Mouse (Mus musculus) left cerebral cortex, adult 9 months (tissue): ENCODE measurements around the gene Rpl37a.
A peak's percentile ranks its signal among the peaks of the same experiment; 100 is the strongest.

Experiments used
- DNase-seq, 2 experiments: peaks; one replicate each; pipeline ENCODE4 v3.0.0; 2022; ENCODE audit warnings: low spot score in 2 of 2

Rpl37a gene

DNA sequence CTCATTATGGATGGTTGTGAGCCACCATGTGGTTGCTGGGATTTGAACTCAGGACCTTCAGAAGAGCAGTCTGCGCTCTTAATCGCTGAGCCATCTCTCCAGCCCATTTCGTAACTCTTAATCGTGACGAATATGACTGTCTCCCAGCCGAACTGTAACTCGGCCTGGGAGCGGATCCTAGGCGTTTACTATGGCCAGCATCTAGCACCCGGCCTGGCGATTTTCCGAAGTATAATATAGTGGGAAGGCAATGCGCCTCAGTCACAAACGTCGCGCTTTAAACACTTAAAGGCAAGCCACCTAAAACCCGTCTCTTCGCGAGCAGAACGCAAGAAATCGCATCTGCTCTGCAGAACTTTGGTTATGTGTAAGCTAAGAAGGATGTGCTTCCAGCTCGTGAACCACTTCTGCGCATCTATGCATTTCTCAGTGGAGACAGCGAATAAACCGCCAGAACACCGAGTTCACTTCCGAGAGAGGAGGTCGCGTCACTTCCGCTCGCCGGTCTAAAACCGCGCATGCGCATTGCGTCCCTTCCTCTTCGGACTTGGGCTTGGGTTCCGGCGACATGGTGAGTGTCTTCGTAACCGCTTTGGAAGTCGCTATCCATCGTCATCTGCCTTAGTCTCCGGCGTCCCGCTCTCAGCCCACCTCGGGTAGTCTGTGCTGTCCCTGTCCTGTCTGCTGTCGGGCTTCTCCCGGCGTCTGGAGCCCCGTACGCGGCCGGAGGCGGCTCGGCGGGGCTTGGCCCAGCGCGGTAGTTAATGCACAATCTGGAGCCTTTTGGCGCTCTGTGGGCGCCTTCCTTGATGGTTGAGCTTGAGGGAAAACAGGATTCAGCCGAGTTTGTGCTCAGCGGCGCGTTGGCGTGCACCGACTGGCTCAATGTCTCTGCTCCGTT is at the start of gene Rpl37a:
TSS of gene Rpl37a (plus strand) at position 538 of the 901 bp plus-strand sequence.
- DNase-seq: peak; percentile 87 to 97

DNA sequence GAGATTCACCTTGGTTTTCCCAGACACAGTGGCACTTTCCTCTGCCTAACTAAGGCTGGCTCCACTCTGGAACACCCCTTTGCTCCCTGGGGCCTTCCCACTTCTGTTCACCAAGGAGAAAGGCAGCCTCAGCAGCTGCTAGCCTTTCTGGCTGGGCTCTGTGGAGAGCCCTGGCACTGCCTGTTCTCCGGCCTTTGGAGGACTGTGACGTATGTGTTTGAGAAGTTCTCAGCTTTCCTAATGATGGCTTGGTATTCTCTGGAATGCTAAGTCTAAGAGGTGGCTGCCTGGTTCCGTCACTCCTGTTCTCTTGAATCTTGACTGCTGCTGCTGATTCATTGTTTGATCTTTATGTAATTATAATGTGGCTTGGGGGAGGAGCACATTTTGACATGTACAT is 38.0 kb upstream of the Rpl37a start:
- no peak for DNase-seq

DNA sequence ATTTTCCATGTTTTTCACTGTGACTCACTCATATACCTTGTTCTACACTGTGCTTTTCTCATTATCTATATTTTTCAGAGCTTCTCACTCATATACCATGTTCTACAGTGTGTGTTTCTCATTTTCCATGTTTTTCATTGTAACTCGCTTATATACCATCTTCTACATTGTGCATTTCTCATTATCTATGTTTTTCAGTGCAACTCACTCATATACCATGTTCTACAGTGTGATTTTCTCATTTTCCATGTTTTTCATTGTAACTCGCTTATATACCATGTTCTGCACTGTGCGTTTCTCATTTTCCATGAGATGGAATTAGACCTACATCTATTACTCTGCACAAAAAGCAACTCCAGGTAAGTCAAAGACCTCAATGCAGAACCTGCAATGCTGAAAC is 14.8 kb upstream of the Rpl37a start:
- DNase-seq: no peak

DNA sequence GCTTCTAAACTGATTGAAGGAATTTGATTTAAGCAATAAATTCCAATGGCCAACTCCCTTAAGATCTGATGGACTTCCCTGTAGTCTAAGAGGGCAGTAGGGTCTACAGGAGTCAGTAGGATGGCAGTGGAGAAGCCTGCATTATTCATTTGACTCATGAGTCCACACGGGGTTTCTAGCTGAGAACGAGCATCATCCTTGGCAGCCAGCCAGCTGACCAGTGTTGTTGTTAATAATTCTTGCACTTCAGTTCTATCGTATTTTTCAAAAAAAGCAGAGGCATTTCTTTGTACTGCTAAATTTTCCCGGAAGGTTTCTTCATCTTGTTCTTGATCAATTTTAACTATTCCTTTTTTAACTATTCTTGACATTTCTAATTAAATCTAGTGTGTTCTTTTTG is 12.4 kb upstream of the Rpl37a start:
- DNase-seq: no peak

DNA sequence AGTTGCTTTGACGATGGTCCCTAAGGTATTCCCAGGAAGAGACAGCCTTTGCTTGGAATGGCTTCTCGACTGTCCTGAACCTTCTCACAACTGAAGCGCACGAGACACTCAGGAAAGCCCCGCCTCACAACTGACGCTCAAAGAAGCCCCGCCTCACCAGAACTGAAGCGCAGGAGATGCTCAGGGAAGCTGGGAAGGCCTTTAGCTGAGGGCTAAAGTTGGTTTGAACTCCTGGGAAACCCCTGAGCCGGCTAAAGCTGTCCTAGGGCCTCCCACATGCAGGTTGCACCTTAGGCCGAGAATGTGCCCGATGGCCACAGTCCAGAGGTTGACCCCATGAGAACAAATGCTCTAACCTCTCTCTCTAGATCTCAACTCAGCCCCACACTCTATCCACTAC is 10.6 kb upstream of the Rpl37a start, which contains the start of gene Ankar:
TSS of gene Ankar (minus strand) at position 101 of the 400 bp plus-strand sequence.
- no peak for DNase-seq

DNA sequence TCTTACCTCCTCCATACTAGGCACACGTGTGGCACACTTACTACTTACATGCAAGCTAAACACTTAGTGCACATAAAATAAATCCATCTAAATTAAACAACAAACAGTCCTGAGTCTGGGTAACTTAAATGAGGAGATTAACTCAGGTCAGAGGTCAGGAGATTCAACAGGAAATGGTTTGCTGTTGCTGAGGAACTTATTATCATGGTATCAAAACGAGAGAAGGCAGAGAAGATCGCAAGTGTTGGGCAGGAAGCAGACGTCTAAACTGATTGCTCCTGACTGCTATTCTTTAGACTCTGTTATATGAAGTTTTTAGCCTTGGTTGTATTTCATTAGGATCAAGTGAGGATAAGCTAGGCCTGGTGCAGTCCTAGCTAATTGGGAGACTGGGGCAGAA is 3.6 kb upstream of the Rpl37a start:
- no peak for DNase-seq

DNA sequence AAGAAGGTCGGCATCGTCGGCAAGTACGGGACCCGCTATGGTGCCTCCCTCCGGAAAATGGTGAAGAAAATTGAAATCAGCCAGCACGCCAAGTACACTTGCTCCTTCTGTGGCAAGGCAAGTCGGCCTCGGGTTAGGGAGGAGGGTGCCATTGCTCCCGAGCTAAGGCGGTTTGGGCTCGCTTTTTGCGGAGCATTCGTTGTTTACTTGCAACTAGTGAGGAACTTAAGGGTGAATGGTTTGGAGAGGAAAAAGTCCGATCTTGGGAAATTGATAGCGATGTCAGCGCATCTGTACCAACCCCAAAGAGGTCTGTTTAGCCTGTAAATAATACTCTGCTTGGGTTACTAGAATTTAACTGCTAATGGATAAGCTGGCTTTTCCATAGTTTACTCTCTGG is 594 bp downstream of the Rpl37a start:
- DNase-seq: no peak

DNA sequence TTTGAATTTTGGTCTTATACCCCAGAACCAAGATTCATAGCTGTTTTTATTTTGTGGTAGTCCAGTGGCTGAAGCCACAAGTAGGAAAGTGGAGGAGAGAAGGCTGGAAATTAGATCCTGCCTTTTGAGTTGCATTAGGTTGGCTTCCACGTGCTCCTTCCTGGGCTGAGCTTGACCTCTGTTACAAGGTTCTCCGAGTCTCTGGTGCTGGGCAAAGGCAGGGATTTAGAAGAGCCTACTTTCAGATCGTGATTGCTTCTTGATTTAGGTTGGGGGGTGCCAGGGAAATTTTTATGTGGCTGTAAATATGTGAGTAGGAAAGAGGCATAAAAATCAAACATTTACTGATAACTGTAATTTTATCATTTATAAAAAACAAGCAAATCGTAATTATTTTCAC is 3.5 kb downstream of the Rpl37a start:
- no peak for DNase-seq

DNA sequence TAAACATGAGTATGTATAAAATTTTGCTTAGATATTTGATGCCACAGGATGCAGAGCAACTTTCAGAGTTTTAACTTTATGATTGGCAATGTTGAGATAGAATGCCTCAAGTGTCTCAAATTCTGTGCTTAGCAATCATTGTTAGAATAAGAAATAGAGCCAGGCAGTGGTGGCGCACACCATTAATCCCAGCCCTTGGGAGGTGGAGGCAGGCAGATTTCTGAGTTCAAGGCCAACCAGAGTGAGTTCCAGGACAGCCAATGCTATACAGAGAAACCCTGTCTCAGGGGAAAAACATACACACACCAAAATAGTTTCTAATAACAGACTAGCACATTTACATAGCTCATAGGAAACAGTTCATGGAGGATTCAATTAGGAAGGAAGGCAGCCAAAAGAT is 4.0 kb downstream of the Rpl37a start:
- DNase-seq: no peak

DNA sequence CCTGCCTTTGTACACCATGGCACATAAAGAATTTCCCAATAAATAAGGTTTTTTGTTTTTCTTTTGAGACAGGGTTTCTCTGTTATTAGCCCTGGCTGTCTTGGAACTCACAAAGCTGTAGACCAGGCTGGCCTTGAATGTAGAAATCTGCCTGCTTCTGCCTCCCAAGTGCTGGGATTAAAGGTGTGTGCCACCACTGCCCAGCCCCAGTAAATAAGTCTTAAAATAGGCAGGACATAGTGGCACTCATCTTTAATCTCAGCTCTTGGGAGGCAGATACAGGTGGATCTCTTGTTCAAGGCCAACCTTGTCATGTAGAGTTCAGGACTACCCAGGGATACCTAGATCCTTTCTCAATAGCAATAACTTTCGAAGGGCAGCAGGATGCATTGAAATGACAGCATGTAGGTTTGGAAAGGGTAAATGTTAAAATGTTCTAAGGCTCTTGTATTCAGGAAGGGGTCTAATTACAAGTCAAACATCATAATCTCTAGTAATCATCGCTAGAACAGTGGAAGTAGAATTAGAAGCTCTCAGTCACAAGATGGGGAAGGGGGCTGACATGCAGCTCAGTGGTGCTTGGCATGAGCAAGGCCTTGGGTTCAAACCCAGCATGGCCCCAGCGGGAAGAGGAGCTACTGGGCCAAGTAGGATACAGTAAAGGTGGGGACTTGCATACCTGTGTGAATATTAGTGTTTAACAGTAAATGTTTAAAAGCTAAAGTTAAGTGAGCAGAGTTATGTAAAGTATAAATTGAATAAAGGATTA is 4.7 kb downstream of the Rpl37a start:
- DNase-seq: no peak

DNA sequence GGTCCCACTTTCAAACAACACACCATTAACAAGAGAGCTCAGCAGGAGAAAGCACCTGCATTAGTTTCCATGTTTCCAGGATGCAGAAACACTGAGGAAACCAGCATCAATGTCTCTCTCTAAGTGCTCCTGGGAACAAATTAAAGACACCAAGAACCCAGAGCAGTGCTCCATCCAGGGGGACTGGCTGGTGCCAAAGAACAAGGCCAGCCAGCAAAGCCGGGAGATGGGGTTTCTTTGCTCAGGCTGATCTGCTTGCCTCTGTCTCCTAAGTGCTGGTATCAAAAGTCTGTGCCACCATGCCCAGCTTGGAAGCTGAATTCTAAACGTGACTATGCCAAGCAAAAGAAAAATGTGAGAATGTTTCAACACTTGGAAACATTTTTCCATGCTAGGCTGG is 5.3 kb downstream of the Rpl37a start:
- no peak for DNase-seq

DNA sequence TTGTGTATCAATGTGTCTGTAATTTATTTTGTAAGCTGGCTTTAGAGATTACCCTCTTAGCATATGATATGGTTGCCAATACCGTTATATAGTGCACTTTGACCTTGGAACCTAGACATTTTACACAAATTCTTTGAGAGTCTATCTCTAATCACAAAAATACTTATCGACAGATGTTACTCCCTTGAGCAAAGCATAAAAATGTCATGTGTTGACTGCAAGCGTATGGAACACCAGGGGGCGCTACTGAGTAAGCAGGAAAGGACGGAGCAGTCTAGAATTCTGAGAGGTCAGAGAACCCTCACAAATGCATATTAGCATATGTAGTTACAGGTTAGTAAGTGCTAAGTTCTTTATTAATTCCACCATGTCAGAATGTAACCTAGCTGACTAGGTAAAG is 5.8 kb downstream of the Rpl37a start:
- DNase-seq: peak; percentile 35 to 77

DNA sequence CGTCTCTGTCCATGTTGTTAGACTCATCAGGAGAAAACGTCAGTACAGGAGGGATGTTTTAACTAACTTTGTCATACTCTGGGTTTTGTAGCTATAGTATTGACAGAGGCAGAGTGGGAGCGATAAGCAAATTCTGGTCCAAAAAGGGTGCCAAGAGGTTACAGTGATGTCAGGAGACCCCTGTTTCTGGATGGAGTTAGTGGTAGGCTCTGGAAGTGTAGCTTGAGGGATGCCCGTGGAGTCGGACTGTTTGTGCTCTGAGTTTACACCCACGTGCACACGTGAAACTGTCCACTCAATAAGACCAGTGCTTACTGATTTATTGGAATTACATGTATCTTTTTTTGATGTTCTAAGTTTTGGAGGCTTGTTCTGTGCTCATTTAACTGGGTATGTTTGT is 6.5 kb downstream of the Rpl37a start:
- DNase-seq: no peak

DNA sequence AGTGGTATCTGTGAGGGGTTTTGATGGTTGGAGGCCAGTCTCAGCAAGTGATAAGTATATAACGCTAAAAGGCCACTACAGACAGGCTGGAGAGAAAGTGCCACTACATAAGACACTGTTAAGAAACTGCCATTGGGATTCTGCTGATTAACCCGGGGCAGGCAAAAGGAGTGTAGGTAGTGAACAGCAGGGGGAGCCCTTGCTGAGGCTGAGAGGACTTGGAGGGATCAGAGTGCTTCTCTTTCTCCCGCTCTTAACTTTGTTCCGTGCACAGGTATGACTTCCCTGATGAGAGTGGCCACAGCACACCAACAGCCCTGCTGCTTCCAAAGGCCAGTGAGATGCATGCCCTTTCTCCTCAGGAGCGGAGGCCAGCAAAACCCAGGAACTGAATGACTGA is 7.8 kb downstream of the Rpl37a start:
- peak in 1 of 2 experiments; percentile 63 for DNase-seq

DNA sequence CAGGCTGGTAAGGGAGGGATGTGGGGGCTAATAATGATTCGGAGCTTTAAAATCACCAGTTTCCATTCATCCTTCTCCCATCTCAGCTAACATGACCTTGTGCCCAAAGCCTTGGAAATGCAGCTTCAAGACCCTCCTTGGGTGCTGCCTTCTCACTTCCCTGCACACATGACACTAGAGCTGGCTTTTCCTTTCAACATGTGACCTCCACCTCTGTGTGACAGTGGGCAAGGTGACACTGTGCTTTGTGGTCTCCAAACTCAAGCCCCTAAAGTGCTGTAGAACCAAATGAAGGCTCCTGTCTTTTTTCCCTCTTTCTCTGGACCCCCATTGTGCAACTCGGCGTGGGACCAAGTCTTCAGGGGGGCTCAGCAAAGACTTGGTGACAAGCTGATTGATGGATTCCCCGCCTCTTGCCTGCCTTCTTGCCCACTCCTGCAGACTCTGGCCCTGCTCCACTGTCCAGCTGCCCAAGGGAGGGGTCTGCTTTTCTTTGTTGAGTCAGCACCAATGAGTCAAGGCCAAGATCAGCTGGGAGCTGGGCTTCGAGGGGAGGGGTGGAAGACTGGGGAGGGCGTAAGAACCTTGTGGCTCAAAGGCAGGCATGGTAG is 9.1 kb downstream of the Rpl37a start:
- DNase-seq: no peak

DNA sequence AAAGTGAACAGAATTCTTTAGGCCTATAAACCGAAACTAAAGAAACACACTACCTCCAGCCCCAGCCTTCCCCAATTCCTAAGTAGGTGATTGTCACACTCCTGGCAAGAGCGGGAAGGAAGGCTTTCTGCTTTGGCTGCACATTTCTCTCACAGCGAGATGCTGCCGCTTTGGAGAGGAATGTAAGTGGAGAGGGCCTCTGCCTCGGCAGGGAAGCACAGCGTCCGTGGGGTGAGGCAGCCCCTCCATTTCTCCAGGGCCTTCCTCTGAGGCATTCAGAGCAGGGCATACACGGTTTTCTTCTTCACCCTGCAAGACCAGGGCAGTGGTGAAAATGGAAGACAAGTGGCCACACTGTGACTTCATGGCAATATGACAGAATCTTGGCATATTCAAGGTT is 11.6 kb downstream of the Rpl37a start:
- DNase-seq: no peak

DNA sequence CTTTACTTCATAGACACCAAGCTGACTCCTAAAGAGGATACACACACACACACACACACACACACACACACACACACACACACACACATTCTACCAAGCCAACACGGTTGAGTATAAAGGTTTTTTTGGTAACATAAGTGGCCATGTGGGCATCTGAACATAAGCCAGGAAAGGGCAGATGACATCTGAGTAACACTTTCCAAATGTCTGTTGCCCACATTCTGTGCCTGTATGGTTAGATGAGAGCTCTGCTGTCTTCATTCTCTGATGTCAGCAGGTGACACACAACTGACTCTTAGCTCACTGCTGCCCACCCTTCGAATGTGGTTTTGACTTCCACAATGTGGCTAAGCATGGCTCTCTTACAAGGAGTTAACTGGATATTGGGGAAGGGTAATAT is 13.3 kb downstream of the Rpl37a start:
- no peak for DNase-seq

DNA sequence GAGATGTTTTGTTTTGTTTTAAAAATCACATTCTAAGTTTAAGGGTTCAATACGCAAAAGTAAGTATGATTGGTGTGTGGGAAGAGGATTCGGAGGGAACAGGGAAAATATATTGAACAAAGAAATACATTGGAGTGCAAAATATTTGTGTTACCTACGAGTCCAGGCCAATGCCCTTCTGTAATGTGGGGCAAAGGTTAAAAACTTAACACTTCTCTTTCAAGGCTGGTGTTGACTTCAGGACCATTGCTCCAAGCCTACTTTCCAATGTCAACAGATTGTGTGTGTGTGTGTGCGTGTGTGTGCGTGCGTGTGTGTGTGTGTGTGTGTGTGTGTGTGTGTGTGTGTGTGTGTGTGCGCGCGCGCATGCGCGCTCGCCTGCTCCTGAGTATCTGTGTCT is 14.9 kb downstream of the Rpl37a start:
- no peak for DNase-seq

DNA sequence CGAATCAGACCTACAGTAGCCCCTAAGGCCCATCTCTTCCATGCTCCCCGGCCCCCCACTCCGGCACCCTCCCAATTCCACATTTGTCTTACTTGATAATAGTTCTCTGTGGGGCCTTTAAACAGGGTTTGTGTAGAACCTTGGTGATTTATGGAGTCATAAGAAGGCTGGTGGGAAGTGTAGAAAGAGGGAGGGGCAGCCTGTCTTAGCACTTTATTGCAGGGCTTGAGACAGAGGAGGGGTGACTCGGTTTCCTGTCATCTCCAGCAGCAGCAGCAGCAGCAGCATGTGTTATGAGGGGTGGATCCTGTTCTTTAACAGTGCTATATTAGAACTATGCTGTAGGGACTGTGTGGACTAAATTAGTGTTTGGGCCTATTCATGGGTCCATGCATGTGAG is 17.7 kb downstream of the Rpl37a start:
- no peak for DNase-seq

DNA sequence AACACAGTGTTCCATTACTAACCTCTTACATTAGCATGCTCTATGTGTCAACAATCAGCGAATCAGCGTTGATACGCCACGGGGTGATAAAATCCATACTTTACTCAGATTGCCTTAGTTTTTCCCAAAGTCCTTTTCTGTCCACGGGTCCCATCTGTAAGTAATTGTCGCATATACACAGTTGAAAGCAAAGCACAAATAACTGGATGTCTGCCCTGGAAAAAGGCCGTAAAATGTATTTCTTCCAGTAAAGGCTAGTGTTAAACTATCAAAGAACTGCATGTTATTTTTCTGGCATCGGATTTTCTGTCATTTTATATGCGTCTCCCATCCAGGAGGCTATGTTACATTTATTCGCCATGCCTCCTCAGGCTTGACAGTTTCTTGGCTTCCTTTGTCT is 19.0 kb downstream of the Rpl37a start:
- no peak for DNase-seq

DNA sequence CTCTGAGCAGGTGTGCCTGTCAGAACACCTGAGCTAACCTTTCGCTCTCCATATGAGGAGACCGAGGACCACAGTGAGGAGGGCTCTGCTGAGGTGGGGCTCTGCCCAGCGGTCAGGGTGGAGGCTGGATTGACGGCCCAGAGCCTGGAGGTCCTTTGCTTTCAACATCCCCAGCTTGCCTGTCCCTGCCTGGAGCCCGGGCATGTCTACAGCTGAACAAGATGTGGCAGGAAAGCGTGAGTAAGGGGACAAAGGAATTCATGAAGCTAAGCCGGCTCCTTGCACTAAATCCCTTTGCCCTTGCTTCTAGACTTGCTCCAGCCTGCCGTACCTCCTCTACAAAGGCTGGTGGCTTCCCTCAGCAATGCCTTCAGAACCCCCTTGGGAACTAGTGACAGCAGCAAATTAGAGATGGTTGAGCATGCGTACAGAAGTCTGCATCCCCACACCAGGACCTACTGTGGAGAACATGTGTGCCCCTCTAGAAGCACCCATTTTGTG is 22.2 kb downstream of the Rpl37a start:
- DNase-seq: no peak

DNA sequence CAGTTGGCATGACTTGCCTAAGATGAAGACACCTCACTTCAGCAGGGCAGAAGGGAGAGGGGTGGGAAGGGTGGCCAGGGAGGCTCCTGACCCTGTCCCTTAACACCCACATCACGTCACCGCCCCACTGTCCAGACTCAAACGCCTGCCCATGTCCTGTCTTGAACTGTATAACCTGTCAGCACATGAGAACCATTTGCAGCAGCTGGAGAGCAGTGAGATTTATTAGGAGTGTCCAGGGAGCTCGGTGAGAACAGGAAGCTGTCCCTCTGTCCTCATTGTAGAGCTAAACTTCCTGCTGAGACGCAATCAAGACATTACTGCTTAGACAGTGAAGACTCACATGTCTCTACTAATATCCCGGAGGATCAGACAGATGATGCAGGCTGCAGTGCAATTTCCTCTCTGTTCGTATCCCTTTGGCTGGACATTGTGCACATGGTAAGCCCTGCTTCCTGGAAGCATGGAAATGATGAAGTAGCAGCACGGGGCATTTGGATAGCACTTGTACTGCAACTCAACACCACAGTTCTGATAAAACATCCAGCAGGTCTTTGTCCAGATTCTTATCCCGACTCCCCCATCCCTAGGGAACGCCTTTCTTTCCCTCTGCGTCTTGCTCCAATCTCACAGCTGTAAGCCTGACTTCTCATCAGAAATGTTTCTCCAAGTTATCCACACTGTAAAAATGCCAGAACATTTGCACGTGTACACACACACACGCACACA is 25.5 kb downstream of the Rpl37a start:
- no peak for DNase-seq
